Mouse (Mus musculus): Measurements from ENCODE around the gene Ncor2. TPM values are rescaled to one million over a fixed set of nuclear protein-coding genes. Genes with fewer than 3 reads are reported as not detected.

Gene Ncor2
- polyA plus RNA-seq, 2 experiments from 2014 or later: 4.0 to 6.1 TPM

DNA sequence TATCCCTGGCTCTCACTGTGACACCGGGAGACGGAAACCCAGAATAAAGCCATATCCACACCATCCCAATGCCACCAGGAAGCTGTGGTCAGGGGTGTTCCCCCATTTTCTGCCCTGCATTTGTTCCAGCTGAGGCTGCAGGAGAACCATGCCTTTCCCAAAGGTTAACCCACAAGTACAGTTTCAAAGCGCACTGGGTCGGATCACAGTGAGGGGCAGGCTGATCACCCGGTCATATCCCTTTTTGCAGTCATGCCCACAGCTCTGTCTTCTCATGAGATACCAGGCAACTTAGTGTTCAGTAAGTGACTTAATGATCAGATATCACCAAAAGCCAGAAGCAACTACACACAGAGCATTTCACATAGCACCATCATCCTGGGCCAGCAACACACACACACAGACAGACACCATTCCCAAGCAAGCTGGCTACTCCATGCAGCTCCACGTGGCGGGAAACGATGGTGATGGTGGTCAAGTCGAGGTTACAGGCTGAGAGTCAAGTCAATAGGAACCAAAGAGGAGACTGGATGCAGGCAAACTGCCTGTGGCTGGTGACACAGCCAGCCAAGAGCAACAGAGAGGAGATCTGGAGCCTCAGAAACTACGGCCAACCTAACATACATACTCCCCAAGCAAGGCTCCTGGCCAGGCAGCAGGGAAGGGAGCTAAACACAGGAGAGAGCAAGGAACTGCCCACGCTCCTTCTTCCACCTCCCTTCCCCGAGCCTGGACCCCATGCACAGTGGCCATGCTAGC, 35.7 kb downstream of the Ncor2 start:
- no peak for ATAC-seq

DNA sequence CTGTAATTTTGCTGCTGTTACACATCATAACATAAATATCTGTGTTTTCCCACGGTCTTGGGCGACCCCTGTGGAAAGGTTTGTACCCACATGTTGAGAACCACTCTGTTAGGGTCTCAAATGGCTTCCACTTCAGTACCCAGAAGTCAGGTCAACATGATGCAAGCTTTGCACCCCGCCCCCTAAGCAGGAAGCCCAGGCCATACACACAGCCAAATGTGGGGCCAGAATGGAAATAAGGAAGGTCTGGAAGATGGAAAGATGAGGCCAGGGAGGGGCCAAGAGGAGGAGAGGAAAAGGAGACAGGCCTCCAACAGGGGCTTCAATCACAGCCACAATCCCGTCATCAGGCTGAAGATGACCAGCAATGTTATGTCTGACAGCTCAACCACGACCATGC, 37.1 kb downstream of the Ncor2 start:
- no peak for ATAC-seq

DNA sequence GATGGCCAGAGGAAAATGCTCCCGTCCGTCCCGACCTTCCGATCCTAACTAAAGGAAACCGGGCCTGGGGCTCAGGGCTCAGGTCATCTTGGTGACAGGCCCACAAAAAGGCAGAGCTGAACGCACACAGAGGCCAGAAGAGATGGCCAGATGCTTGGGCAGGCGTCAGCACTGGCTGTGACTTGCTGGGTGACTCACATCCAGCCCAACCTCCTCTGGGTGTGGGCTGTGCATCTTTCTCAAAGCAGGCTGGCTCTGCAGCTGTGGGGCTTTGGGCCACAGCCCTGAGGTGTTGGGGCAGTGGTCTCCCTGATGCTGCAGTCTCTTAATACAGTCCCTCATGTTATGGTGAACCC, 37.5 kb downstream of the Ncor2 start:
- ATAC-seq: no peak

DNA sequence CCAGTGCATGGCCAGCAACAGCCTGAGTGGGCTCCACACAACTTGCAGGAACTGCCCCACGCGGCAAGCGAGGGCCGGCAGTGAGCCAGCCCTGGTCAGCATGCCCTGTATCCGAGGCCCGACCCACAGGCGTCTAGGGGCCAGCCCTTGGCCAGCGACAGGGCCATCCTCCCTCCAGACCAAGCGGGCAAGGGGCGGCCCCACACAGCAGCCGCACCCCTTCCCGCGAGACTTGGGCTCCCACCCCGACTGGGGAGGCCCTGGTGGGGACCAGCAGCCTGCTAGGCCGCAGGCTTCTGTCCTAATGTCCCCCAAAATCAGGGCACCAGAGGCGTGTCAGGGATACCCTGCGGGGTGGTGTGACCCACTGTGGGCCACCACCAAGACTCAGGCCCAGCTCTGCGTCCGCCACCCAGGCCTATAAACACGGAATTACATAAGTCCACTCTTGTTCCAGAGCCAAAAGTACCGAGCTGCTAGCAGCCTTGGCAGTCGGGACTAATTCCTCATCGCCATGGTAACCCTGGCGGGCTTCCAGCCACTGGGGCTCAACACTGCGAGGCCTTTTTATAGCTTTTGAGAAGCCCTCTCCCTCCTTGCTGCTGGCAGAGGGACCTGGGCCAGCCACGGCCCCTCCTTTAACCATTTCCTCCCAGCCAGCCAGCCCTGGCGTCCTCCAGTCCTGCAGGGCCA, 38.0 kb downstream of the Ncor2 start:
- no peak for ATAC-seq

DNA sequence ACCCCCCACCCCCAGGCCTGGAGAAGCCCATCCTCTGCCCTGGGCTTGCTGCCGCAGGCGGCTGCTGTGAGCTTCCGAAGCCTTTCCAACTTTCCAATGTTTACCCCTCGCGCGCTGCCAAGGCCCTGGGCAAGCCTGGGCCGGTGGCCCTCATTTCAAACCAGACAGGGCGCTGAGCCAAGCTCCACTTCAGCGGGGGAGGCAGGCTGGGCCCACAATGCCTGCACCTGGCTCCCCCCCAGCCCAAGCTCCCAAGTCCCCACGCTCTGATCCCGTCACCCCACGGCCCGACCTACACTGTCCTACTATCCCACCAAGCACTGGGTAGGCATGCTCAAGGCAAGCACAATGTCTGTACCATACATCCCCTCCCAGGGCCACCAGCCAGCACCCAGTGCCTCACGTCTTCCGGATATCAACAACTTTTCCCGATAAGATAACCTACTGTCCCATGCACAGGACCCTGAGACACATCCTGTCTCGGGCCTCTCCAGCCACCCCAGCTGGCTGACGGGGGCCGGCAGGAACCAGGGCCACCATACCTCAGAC, 38.8 kb downstream of the Ncor2 start:
- ATAC-seq: no peak

DNA sequence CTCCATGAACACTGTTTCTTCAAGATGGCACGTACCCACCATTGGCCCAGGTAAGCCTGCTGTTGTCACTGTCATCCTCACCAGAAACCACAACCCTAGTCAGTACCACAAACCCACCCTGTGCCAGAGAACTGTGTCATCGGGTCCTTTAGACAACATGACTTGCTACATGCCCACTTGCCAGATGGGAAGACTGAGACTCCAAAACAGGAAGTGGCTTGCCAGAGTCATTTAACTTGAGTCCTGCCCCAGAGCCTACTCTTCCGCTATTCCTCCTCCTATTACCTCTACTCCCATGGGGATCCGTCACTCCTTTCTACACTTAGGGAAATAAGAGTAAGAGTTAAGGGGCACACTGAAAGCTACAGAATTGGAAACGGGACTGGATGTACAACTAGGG, 39.4 kb downstream of the Ncor2 start:
- no peak for ATAC-seq

DNA sequence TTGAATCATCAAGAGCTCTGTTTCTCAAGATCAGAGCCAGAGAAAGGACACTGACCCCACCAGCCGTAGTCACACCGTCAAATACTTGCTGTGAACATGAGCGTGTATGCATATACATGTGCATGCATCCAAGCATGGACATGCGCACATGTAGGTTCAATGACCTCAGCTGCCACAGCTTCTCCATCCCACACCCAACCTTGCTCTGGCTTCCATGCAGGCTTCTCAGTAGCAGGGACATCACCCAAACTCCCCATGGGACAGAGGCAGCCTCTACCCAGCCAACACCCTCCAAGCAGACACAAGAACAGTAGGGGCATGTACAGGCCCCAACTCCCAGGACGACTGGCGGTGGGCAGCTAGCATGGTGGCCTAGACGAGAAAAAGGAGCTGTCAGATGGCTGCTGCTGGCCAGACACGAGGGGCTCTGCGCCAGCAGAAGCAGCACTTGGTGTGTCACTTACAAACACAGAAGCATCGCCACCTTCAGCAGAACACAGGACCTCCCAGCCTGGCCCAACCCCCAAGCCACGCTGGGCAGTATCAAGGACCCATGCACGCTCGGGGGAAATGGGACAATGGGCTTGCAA, 40.1 kb downstream of the Ncor2 start:
- ATAC-seq: no peak

DNA sequence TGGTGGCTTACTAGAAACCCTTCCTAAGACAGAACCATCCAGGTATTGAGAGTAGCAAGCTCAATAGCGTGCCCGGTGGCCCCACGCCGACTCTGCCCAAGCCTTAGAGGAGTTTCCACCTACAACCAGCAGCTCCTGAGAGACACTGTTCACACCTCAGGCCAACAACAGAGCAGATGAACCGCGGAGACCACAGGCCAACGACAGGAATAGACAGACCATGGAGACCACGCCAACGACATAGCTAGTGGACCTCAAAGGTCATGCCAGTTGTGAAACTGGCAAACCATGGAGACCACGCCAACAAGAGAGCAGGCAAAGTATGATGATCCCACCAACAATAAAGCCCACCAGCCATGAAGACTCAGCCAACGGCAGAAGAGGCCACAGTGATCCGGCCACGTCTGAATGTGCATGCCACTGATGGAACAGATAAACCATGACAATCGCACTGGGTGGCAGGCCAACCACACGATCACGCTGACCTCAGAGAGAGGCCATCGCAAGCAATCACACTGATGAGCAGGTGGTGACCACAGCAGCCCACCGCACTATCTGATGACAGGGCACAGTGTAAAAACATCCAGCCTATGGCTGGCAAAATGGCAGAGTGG, 41.2 kb downstream of the Ncor2 start:
- no peak for ATAC-seq

DNA sequence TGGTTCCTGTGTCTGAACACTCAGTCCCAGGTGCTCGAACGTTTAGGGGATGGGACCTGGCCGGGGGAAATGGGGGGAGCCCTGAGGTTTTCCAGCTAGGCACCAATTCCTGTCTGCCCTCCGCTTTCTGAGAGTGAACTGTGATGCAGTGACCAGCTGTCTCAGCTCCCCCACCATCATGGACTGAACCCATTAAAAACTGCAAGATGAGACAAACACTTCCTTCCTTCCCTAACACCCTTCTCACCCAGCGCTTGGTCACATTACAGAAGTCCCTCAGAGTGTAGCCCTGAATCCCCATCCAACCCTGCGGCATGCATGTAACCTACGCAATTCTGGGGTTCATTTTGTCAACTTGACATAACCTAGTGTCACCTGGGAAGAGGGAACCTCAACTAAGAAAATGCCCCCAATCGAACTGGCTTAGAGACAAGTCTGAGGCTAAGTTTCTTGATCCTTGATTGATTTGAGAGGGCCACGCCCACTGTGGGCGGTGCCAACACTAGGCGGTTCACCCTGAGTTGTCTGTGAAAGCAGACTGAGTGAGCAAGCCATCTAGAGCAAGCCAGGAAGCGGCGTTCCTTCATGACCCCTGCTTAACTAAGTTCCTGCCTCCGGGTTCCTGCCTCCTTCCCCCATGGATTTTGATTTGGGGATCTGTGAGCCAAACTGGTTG, 41.9 kb downstream of the Ncor2 start:
- ATAC-seq: no peak

DNA sequence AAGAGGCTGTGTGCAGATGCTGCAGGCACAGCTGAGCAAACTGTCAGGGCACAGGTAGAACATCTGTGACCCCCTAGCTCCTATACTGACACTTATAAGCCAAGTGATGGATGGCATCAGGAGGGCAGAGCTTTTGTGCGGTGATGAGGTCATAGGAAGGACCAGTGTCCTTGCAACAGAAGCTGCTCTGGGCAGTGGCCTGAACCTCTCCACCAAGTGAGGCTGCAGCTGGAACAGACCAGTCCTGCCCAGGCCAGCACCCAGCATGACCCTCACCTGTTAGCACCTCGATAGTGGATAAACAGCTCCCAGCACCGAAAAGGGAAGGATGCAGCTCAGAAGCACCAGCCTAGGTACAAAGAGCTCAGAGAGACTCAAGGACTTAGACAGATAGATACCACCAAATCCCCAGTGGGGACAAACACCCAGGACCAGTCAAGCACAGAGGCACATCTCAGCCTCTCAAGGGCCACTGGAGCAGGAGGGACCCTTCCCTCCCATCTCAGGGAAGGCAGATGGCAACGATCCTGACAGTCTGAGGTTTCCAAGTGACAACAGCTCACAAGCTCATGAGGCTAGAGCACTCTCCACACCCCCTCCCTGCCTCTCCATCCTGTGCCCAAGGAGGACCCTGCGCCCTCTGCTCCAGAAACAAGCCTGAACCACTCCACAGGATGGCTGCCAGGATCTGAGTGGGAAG, 42.6 kb downstream of the Ncor2 start:
- no peak for ATAC-seq

DNA sequence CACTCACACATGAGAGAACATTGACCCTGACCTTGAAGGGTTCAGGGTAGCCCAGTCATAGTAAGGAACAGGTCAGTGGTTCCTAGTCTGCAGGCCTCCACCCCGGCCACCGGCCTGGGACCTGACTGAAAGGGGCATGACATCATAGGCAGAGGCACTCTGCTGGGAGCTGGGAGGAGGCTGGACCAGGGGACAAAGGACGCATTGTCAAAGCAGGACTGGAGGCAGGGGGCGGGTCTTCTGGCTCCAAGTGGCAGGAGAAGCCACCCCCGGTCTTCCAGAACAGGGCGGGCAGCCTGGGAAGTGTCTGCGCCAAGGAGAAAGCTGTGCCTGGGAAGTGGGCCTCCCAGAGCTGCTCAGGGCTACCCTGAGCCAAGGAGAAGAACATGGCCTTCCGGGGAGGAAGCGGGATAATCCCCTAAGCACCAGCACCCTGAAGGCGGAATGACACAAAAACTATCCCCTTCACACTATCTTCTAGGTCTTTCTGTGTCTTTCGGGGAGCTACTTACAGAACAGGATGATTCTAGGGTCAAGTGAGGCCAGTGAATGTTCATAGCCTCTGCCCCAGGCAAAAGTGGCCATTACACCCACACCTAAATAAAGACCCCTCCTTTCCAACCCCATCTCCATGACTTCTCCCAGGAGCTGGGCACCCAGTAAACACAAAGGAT, 44.1 kb downstream of the Ncor2 start:
- no peak for ATAC-seq

DNA sequence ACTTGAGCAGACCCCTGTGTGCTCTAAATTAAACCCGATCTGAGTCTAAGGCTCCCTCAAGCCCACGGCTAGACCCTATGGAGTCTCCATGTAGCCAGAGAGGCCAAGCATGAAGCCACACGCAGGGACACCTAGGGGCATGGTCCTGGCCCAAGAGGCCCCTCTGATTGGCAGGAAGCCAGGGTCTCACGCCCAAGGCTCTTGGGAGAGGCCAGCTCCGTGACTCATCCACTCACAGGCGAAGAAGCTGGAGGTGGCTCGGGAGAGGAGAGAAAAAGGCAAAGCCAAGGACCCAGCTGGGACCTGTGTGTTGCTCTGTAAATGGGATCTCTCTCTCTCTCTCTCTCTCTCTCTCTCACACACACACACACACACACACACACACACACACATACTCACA, 44.6 kb downstream of the Ncor2 start:
- ATAC-seq: no peak

DNA sequence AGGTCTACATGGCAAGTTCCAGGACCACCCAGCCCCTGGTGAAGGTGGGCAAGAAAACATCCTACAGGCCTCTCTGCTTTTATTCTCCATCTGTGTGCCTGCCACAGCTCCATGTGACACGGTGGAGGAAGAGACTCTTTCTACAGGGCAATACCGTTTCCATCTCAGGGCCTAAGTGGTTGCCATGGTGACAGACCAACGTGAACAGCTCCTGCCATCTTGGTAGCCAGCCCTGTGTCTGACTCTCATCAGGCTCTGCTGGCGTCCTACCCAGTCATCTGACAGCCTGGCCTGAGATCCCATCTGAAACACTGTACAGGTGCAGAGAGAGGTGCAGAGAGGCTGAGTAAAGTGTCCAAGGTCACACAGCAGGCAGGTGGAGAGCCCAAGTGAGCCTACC, 45.4 kb downstream of the Ncor2 start:
- ATAC-seq: no peak

DNA sequence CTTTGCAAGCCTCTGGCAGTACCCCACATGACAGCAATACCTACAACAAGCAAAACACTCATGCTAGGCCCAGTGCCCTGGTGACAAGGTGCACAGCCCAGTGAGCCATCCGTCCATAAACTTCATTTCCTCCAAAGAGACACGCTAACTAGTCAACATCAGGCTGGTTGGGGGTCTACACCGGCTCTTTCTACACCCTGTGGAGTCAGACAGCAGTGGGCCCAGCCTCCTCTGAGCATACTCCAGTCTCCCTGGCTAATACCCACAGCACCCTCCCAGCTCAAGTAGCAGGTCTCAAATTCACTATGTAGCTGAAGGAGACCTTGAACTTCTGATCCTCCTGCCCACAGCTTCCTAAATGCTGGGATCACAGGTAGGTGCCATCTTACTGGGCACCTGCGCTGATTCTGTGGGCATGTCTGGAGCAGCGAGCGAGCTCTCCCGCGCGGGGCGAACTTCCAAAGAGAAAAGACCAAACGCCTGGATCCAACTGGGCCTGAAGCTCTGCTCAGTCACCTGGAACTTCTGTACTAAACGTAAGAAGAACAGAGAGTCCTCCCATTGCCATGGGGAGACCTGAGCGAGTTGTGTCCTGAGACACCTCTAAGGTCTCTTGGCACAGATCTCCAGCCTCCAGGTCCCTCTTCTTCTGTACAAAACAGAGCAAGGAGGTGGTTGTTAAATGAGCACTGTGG, 46.3 kb downstream of the Ncor2 start:
- ATAC-seq: no peak

DNA sequence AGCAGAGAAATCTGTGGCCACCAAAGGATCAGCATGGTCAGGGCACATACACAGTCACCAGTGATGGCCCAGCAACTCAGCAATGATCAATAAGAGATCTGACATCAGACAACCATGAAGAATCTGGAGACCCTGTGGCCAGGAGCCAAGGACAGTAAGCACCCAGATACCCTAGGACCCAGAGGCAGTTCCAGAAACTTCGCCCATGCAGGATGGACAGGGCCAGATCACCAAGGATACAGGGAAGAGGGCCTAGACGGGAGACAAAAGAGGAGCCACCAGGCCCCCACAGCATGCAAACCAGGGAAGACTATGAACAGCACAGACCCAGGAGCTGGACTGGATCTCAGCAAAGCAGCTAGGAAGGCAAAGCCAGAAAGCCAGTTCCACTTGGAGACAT, 47.0 kb downstream of the Ncor2 start:
- ATAC-seq: no peak

DNA sequence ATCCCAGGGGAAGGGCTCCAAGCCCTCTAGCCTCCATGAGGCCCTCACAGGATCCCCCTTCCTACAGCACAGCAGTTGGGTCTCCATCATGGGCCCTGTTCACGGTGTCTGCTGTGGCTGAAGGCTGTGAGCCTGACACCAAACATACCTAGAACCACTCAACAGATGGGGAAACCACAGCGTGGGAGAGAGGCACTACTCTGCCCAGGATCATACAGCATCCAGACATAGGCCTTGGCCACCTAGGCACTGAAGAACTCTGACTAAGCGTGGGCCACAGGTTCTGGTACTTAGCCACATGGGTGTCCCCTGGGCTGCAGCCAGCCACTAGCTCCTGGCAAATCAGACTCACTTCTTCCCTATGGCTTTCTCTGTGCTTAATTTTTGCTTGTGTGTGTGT, 48.6 kb downstream of the Ncor2 start:
- no peak for ATAC-seq

DNA sequence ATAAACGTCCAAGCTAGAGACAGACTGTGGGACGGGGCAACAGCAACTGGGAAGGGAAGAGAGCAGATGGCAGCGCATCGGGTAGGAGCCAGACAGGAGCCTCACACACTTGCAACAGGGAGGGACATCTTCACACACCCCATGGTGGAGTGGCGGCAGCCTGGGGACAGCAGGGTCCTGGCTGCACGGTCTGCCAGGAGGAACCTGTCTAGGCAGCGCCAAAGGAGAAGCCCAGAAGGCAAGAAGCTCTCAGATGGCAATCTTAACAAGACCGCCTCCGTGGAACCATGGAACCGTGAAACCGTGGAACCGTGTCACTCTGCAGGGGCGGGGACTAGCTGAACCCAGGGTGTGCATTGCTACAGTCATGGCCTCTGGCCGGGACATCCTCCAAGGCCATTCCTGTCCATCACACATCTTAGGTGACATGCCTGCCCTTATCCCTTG, 50.1 kb downstream of the Ncor2 start:
- ATAC-seq: no peak

DNA sequence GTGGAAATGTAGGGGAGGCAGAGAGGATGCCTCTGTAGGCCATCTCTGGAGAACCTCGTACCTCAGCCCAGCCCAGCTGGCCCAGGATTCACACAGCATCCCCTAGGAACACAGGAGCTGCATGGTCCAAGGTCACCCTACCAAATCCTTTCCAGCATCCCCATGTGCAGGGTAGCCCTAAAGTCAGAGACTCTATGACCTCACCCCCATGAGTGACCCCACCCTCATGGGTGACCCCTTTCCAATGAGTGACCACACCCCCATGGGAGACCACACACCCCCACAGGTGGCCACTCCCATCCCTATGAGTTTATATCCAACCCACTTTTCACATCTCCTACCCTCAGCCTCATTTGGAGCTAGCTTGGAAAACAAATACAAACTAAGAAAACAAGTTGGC, 51.1 kb downstream of the Ncor2 start:
- no peak for ATAC-seq

DNA sequence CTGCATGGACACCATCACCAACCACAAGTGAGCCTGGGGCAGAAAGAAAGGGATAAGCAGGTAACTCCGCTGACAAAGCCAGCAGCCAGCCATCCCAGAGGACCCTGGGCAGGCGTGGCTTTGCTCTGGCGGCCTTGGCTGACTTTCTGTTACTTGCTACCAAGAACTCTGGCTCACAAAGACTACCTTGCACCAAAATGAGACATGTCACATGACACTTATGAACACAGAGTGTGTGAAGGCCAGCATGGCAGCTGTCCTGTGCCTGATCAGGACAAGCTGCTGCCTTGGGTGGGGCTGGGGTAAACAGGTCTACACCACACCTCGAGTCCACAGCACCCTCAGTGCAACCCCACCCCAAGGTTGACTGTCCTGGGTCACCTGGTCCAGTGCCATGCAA, 51.6 kb downstream of the Ncor2 start:
- ATAC-seq: no peak

DNA sequence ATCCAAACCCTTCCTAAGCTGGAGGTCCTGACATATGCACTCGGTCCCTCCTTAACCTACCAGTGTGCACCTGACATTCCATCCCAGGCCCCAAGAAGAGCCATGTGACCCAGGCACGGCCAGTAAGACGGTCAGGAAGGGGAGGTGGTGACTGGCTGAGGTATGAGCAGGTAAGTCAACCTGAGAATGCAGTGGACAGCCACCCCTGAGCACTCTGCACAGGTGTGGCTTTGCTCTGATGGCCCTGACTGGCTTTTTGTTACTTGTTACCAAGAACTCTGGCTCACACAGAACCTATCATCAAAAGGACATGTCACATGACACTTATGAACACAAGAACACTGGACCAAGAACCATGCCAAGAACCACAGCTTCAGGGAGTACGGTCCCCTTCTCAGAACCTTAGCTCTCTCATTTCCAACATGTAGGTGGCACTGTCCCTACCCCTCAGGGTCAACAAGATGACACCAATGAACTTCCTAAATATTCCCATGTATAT, 53.0 kb downstream of the Ncor2 start:
- ATAC-seq: no peak

DNA sequence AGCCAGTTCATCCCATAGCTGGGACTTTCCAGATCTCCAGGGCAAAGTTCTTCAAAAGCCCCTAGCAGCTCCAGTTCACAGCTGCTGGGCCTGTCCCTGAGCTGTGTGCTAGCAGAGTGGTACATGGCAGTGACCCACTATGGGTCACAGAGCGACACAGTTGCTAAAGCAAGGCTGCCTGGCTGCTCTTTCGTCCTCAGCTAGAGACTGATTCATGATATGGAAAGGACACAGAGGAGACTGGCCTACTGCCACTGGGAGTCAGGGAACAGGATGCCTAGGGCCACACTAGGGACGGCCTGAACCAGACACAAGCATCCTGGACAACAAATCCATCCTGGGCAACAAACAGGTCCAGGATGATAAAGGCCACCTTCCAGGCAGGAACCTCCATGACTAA, 53.8 kb downstream of the Ncor2 start:
- ATAC-seq: no peak

Data from CD4-positive, CD25-positive, alpha-beta regulatory T cell, adult 4 months (primary cell).